Mouse (Mus musculus) ovary, adult 10 weeks (tissue): ENCODE measurements around the gene Echs1. TPM values are rescaled to one million over a fixed set of nuclear protein-coding genes. Genes with fewer than 3 reads are reported as not detected.

Experiments
- polyA plus RNA-seq: library from polyadenylated mRNA; stranded (reverse); fragments of 350-450 nt; fragmentation: Illumina TruSeq; extraction: RNeasy Lipid Tissue Mini Kit (QIAGEN cat#74804); gene quantifications from one replicate; pipeline ENCODE4 v1.2.3, GENCODE M21; 2014

Echs1 gene
- 99.4 TPM for polyA plus RNA-seq

GRCm38 (mm10) chr7:140116329-140117054 is at the start of gene Echs1:
Echs1 (minus strand) TSS chr7:140116476.

GRCm38 (mm10) chr7:140164664-140165063 is 48.4 kb upstream of the Echs1 start, which contains the start of gene Olfr522:
Olfr522 (minus strand) TSS chr7:140164764.

GRCm38 (mm10) chr7:140154218-140154927 is 38.1 kb upstream of the Echs1 start, which contains the start of gene Sprn:
Sprn (minus strand) TSS chr7:140154877.

GRCm38 (mm10) chr7:140137135-140138020 is 21.1 kb upstream of the Echs1 start, which contains the start of gene Mtg1:
Mtg1 (plus strand) TSS chr7:140137564.

GRCm38 (mm10) chr7:140115583-140116328 is 520 bp downstream of the Echs1 start, which contains the start of gene Paox:
Paox (plus strand) TSS chr7:140115799.

GRCm38 (mm10) chr7:140101993-140102860 is 14.0 kb downstream of the Echs1 start, which contains the start of gene Fuom:
Fuom (minus strand) TSS chr7:140102441.

GRCm38 (mm10) chr7:140092924-140093528 is 23.2 kb downstream of the Echs1 start, which contains the start of gene Prap1:
Prap1 (plus strand) TSS chr7:140093395.

GRCm38 (mm10) chr7:140082242-140082678 is 34.0 kb downstream of the Echs1 start, which contains the start of gene Caly:
Caly (minus strand) TSS chr7:140082548.

Other genes starting within 250 kb of the Echs1 start
- gene Kndc1, start 221.8 kb downstream of the Echs1 start, polyA plus RNA-seq, result 0.23 TPM
- gene Utf1, start 172.7 kb downstream of the Echs1 start, polyA plus RNA-seq, result not detected
- not detected for gene 6430531B16Rik, start 137.7 kb downstream of the Echs1 start, polyA plus RNA-seq
- 0.54 TPM for gene Adam8, start 123.9 kb downstream of the Echs1 start, polyA plus RNA-seq
- 7.2 TPM for gene Zfp511, start 80.1 kb downstream of the Echs1 start, polyA plus RNA-seq
- 38.6 TPM for gene Tubgcp2, start 79.8 kb downstream of the Echs1 start, polyA plus RNA-seq
- gene Msx3, start 67.4 kb downstream of the Echs1 start, polyA plus RNA-seq, result 0.60 TPM
- gene Caly, start 33.9 kb downstream of the Echs1 start, polyA plus RNA-seq, result not detected
- gene Prap1, start 23.1 kb downstream of the Echs1 start, polyA plus RNA-seq, result not detected
- gene Fuom, start 14.0 kb downstream of the Echs1 start, polyA plus RNA-seq, result 20.8 TPM
- 5.7 TPM for gene Paox, start 677 bp downstream of the Echs1 start, polyA plus RNA-seq
- gene Mtg1, start 21.1 kb upstream of the Echs1 start, polyA plus RNA-seq, result 3.0 TPM
- 2.9 TPM for gene Sprn, start 38.4 kb upstream of the Echs1 start, polyA plus RNA-seq
- gene Olfr522, start 48.3 kb upstream of the Echs1 start, polyA plus RNA-seq, result not detected
- gene Olfr523, start 56.7 kb upstream of the Echs1 start, polyA plus RNA-seq, result not detected
- gene Olfr524, start 89.5 kb upstream of the Echs1 start, polyA plus RNA-seq, result not detected
- not detected for gene Cd163l1, start 101.8 kb upstream of the Echs1 start, polyA plus RNA-seq
- not detected for gene 5830411N06Rik, start 130.8 kb upstream of the Echs1 start, polyA plus RNA-seq
- not detected for gene Olfr525, start 204.4 kb upstream of the Echs1 start, polyA plus RNA-seq
- not detected for gene Olfr527, start 217.5 kb upstream of the Echs1 start, polyA plus RNA-seq
- gene Olfr60, start 245.2 kb upstream of the Echs1 start, polyA plus RNA-seq, result not detected